Mouse (Mus musculus) intestine, embryonic 14.5 days (tissue): ENCODE results near the gene Disp1. TPM values are rescaled to one million over a fixed set of nuclear protein-coding genes. Genes with fewer than 3 reads are reported as not detected.

Source experiments
- ATAC-seq: fragments of 200-750 bp; cut with Nextera tagmentation; replicated peaks from 2 replicates; pipeline ENCODE4 v1.8.0; 2017; ENCODE audit warnings: low read depth, moderate number of reproducible peaks, moderate TSS enrichment, moderate library complexity; ENCODE audit not compliant: low FRiP score, low TSS enrichment
- DNase-seq: peaks from one replicate; pipeline ENCODE4 v3.0.0-alpha.2; 2018; ENCODE audit warnings: low spot score
- H3K27ac ChIP-seq: fragments of 300-500 bp; sonication (generic); 2 replicates; pipeline ENCODE4 v1.5.1; 2014; ENCODE audit warnings: low read depth, mild to moderate bottlenecking, control low read depth
- H3K27me3 ChIP-seq: fragments of 300-500 bp; sonication (generic); replicated peaks from 2 replicates; pipeline ENCODE4 v1.6.1; 2014; ENCODE audit warnings: low read length, control low read depth; ENCODE audit not compliant: control insufficient read depth, insufficient read depth
- H3K36me3 ChIP-seq: fragments of 300-500 bp; sonication (generic); 2 replicates; pipeline ENCODE4 v1.6.1; 2014; ENCODE audit warnings: low read length, control low read depth; ENCODE audit not compliant: control insufficient read depth, insufficient read depth
- H3K4me1 ChIP-seq: fragments of 300-500 bp; sonication (generic); replicated peaks from 2 replicates; pipeline ENCODE4 v1.6.1; 2014; ENCODE audit warnings: low read length, control low read depth, mixed read lengths; ENCODE audit not compliant: control insufficient read depth, insufficient read depth
- H3K4me2 ChIP-seq: fragments of 300-500 bp; sonication (generic); 2 replicates; pipeline ENCODE4 v1.6.1; 2014; ENCODE audit warnings: low read length
- H3K4me3 ChIP-seq: fragments of 300-500 bp; sonication (generic); 2 replicates; pipeline ENCODE4 v1.5.1; 2014; ENCODE audit warnings: low read depth, low read length, control low read depth, mixed read lengths
- H3K9ac ChIP-seq: fragments of 300-500 bp; sonication (generic); 2 replicates; pipeline ENCODE4 v1.6.1; 2014; ENCODE audit warnings: mild to moderate bottlenecking, low read length
- H3K9me3 ChIP-seq: fragments of 300-500 bp; sonication (generic); 2 replicates; pipeline ENCODE4 v1.6.1; 2016; ENCODE audit warnings: low read length, control low read depth; ENCODE audit not compliant: control insufficient read depth
- WGBS: fragments of 180-500 bp; shearing (Covaris S2); extraction: QIAGEN DNeasy Blood & Tissue Kit; methylation state at CpG from one replicate; pipeline ENCODE4 v1.1.7; 2014; 5-methylcytosine and 5-hydroxymethylcytosine counted together
- polyA plus RNA-seq: library from polyadenylated mRNA; unstranded; fragments of >200 nt; fragmentation: Nextera tagmentation; extraction: Ambion mirVana; gene quantifications from 2 replicates; pipeline ENCODE4 v1.2.1, GENCODE M21; 2014

The Disp1 gene
- polyA plus RNA-seq, 1 experiment from 2014 or later: 12.1 TPM

DNA sequence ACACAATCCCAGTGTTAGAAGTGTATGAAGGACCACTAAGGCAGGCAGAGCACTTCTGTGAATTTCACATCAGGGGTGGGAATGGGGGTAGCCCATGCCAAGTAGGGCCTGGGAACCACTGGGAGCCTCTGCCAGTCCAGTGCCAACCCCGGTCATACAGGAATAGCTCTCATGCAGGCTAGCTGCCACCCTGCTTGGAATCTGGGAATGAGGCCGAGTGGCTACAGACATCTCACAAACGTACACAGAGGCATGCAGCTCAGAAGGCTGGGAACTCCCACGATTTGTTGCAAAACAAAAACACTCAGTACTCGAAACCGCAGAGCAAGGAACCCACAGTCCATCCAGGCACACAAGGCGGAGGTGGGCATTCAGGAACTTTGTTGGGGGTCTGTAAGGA is 153.5 kb downstream of the Disp1 start:
- no peak for DNase-seq
- Histone ChIP-seq H3K27me3 (no peaks in the 10 kb centered on the region), H3K9me3 (no peaks in the 10 kb centered on the region), H3K4me2 (no peak overlapping the region), H3K4me1 (peaks cover 13% of the 10 kb centered on the region), H3K36me3 (no peaks in the 10 kb centered on the region), H3K9ac (no peak overlapping the region), H3K27ac (no peak overlapping the region), H3K4me3 (no peak overlapping the region)
- no peak for ATAC-seq
- WGBS: 79% methylated on average over 7 of the region's 7 CpGs

DNA sequence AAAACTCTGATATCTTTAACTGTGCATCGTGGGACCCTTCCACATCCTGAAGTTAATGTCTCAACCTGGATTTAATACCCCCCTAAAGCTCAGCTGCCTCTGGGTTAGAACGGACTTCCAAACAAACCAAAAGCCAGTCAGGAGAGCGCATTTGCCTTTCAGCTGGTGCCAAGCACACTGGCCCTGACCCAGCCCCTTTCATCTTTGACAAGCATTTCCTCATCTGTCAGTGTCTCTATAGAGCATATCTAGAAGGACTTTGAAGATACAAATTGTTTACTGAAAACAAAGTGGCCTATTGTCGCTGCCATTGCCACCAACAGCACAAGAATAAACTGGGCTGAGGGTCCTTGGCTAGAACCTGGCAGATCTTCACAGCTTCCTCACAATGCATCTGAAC is 154.3 kb downstream of the Disp1 start:
- no peak for DNase-seq

DNA sequence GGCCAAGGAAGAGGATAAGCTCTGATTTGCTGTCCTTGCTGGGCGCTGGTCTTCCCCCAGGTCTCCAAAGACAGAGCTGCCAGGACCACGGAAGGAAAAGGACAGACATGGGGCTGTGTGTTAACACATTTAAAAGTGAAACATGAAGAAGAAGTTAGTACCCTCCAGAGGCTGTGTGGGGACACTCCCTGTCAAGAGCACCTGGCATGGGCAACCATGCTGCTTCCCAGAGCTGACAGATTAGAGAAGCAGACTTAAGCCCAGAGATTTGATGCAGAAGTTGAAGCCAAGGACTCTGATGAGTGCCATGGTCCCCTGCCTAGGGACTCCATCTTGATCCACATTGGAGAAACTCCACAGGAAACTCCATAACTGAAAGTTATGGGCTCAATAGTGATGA is 160.7 kb downstream of the Disp1 start:
- H3K27me3 ChIP-seq: no peaks in the 10 kb centered on the region
- H3K4me2 ChIP-seq: no peak overlapping the region
- 78% methylated on average over 2 of the region's 2 CpGs for whole genome bisulfite sequencing

More for the DNA sequence above, 154.3 kb downstream of the Disp1 start:
- H3K9ac ChIP-seq: no peak overlapping the region
- no peak overlapping the region for H3K4me2 ChIP-seq
- H3K36me3 ChIP-seq: no peaks in the 10 kb centered on the region
- H3K4me1 ChIP-seq: peaks cover 5% of the 10 kb centered on the region
- no peak overlapping the region for H3K4me3 ChIP-seq
- H3K27me3 ChIP-seq: no peaks in the 10 kb centered on the region
- WGBS: 69% methylated on average over 4 of the region's 4 CpGs
- no peaks in the 10 kb centered on the region for H3K9me3 ChIP-seq
- ATAC-seq: no peak
- no peak overlapping the region for H3K27ac ChIP-seq

DNA sequence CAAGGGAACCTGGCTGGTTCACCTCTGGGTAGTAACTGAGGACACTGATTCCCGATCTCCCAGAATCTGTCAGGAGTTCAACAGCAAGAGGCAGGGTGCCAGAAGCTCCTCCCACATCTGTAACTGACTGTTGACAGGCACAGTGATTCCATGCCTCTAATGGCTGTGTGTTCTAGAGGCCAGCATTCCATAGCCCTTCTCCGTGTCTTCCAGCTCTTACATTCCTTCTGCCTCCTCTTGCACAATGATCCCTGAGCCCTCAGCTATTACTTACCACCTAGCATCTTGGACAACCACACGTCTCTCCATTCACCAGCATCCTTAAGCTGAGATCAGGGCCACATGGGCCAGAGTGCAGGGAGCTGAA is 165.1 kb downstream of the Disp1 start:
- ATAC-seq: peak; percentile 52; the same call in 1 of the 2 replicates
- Histone ChIP-seq H3K4me1 (peaks cover 15% of the 10 kb centered on the region; the same call in 1 of the 2 replicates), H3K9ac (no peak overlapping the region), H3K36me3 (no peaks in the 10 kb centered on the region), H3K27ac (no peak overlapping the region), H3K9me3 (no peaks in the 10 kb centered on the region), H3K27me3 (no peaks in the 10 kb centered on the region), H3K4me3 (no peak overlapping the region), H3K4me2 (no peak overlapping the region)
- no peak for DNase-seq
- WGBS: 27% methylated on average over 3 of the region's 3 CpGs

More for the DNA sequence above, 160.7 kb downstream of the Disp1 start:
- no peaks in the 10 kb centered on the region for H3K36me3 ChIP-seq
- no peak overlapping the region for H3K27ac ChIP-seq
- no peak for ATAC-seq
- H3K4me3 ChIP-seq: no peak overlapping the region
- H3K4me1 ChIP-seq: peaks cover 5% of the 10 kb centered on the region; the same call in 1 of the 2 replicates
- H3K9me3 ChIP-seq: no peaks in the 10 kb centered on the region
- no peak for DNase-seq
- no peak overlapping the region for H3K9ac ChIP-seq

DNA sequence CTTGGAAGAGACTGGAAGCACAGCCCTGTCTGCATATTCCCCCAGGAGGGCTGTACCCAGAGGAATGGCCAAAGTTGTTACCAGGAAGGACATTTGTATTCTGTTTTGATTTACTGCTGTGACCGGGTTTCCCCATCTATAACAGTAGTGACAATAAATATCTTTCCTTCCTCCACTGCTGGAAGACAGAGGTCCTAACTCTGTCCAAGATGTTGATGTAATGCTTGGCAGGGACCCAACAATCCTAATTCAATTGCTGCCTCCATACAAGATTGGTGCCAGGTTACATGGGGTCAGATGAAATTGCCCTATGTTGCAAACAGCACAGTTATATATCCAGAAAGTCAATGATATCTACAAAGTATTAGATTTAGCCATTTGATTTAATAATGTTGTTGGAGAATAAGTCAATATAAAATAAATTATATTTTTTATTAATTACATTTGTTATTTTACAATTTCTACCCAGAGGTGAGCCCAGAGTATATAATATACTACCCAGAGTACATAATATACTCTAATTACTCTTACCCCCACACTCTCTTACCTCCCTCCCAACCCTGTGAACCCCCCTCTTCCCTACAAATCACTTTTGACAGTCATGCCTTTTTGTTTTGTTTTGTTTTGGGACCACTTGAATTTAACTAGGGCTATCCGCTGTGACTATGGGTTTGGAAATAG is 165.6 kb downstream of the Disp1 start:
- H3K4me3 ChIP-seq: no peak overlapping the region
- no peaks in the 10 kb centered on the region for H3K36me3 ChIP-seq
- H3K27ac ChIP-seq: no peak overlapping the region
- 52% methylated on average over 2 of the region's 2 CpGs for WGBS
- H3K9ac ChIP-seq: no peak overlapping the region
- H3K4me2 ChIP-seq: no peak overlapping the region
- no peak for ATAC-seq
- H3K4me1 ChIP-seq: peaks cover 15% of the 10 kb centered on the region; the same call in 1 of the 2 replicates
- 0 out of 2 replicates have a peak, but pooled peaks cover under 1% of the 10 kb centered on the region for H3K9me3 ChIP-seq
- no peaks in the 10 kb centered on the region for H3K27me3 ChIP-seq
- no peak for DNase-seq

DNA sequence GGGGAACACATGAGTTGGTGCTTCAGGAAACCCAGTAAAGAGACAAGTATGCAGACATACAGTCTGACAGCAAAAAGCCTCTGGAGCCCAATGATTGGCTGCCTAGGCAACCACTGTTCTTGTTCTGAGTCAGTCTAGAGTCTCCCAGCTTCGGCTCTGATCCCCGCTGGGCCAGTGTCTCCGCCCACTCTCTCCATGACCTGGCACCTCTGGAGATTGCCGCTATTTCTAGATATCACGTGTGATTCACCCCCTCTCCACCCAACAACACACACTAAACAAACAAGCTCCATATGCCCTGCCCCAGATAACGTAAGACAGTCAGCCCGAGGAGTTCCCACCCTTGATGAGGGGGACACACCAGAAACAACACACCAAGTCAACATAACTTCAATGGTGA is 168.7 kb downstream of the Disp1 start:
- Histone ChIP-seq H3K36me3 (no peaks in the 10 kb centered on the region), H3K9ac (no peak overlapping the region), H3K4me2 (no peak overlapping the region), H3K4me1 (peaks cover 19% of the 10 kb centered on the region), H3K27ac (no peak overlapping the region), H3K9me3 (0 out of 2 replicates have a peak, but pooled peaks cover 5% of the 10 kb centered on the region), H3K27me3 (no peaks in the 10 kb centered on the region), H3K4me3 (no peak overlapping the region)
- WGBS: 71% methylated on average over 7 of the region's 7 CpGs
- DNase-seq: no peak
- ATAC-seq: no peak

DNA sequence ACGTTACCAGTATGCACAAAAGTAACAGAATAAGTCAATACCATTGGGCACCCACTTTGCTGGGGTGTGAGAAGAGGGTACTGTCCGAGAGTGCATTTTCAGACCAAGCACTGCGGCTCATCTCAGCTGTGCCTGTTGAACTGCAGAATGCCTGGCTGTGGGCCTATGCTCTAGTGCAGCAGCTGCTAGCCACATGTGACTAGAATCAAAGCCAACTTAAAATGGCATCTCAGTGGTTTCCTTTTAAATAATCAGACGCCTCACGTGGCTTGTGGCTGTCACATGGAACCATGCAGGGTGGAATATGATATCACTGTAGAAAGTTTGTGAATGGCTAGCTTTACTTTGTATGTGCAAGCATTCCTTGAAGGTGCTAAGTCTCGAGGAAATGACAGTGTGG is 172.0 kb downstream of the Disp1 start:
- H3K4me3 ChIP-seq: no peak overlapping the region

DNA sequence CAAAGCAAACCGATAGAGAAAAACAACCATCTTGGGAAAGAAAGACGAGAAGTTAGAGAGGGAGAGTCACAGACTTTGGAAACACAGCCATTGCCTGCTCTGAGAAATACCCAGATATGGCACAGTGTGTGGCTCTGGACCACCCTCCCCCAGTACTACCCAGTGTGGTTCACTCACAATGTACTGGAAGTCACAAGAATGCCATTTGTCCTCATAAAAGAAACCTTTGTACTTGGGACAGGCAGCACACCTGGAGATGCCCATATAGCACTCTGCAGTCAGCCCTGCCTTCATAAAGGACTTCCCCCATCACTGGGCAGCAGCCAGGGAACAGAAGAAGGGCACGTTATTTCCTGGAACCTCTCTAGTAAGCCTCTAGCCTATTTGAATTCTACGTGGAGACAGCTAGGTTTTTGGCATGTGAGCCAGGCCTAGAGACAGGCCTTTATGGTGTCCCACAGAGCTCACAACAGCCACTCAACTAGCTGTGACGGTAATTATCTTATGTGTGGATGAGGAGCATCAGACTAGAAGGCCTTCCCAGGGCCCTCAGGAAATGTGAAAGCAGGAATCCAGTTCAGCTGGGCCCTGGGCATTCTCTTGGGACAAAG is 173.3 kb downstream of the Disp1 start:
- no peak overlapping the region for H3K9ac ChIP-seq
- 0 out of 2 replicates have a peak, but pooled peaks cover 5% of the 10 kb centered on the region for H3K9me3 ChIP-seq
- ATAC-seq (0 out of 2 replicates have a peak, but pooled peaks have one; percentile 22), DNase-seq (no peak)
- no peak overlapping the region for H3K4me2 ChIP-seq
- H3K27me3 ChIP-seq: no peaks in the 10 kb centered on the region
- no peaks in the 10 kb centered on the region for H3K36me3 ChIP-seq
- no peak overlapping the region for H3K4me3 ChIP-seq
- H3K27ac ChIP-seq: no peak overlapping the region
- WGBS: 54% methylated on average over 5 of the region's 5 CpGs
- peaks cover 17% of the 10 kb centered on the region for H3K4me1 ChIP-seq

More for the DNA sequence above, 172.0 kb downstream of the Disp1 start:
- no peaks in the 10 kb centered on the region for H3K36me3 ChIP-seq
- peaks cover 17% of the 10 kb centered on the region for H3K4me1 ChIP-seq
- no peaks in the 10 kb centered on the region for H3K27me3 ChIP-seq
- H3K9me3 ChIP-seq: 0 out of 2 replicates have a peak, but pooled peaks cover 5% of the 10 kb centered on the region
- 74% methylated on average over 6 of the region's 6 CpGs for WGBS
- ATAC-seq (no peak), DNase-seq (no peak)
- H3K4me2 ChIP-seq: no peak overlapping the region
- H3K9ac ChIP-seq: no peak overlapping the region
- H3K27ac ChIP-seq: no peak overlapping the region
